Mouse (Mus musculus) embryonic fibroblast, embryonic 13.5 days (primary cell): ENCODE data around the gene Acap1.

ENCODE experiments used
- CTCF ChIP-seq: IDR thresholded peaks from 2 replicates; pipeline ENCODE4 v1.5.1; 2011; ENCODE audit warnings: mild to moderate bottlenecking, control low read depth, low read length, moderate library complexity, borderline replicate concordance; ENCODE audit not compliant: insufficient read depth
- POLR2A ChIP-seq: IDR thresholded peaks from 2 replicates; pipeline ENCODE4 v1.6.1; 2011; ENCODE audit warnings: low read depth, mild to moderate bottlenecking, control low read depth, low read length, moderate library complexity

DNA sequence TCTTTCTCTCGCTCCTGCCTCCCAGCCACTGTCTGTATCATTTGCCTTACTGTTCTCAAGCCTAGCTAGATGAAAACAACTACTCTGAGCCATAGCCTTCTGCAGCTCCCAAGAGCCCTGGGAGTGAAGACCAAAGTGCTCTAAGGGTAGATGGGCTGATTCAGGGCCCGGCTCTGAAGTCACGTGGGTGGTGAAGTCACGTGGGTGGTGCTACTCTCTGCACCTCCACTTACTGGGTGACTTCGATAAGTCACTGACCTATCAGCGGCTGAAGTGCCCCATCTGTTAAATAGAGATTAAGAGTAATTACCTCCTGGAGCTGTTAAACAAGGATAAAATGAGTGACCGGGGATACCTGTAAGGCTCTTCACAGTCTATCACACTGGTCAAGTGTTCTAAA lies 41.3 kb downstream of the Acap1 start:
- no peak for TF ChIP-seq CTCF
- peak; percentile 35; the same call in 1 of the 2 replicates for TF ChIP-seq POLR2A
